Mouse (Mus musculus): ENCODE data around the gene Mllt3. TPM values are rescaled to one million over a fixed set of nuclear protein-coding genes. Genes with fewer than 3 reads are reported as not detected.
"Not testable (repeated sequence)": the region's sequence is repeated elsewhere in the genome, so short reads cannot be mapped to it uniquely, and the experiment has no call there.

Gene Mllt3
- total and polyA plus RNA-seq, 3 experiments, result 15.4 to 75.3 TPM; not detected in 1

DNA sequence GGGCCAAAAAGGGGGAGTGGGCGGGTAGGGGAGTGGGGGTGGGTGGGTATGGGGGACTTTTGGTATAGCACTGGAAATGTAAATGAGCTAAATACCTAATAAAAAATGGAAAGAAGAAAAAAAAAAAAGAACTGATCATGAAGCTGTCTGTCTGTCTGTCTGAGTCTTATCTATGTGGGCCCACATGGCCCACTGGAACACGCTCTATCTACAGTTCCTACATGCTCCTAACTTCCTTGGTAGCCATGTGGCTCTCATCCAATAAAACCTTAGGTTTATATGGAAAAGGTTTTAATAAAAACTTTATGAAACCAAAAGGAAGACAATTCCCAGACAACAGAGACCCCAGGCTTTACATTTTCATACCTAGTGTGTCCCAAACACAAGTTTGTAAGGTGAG, 68.3 kb downstream of the Mllt3 start:
- not testable (repeated sequence) for H3K9me3 ChIP-seq (replicated peaks; ENCODE audit: insufficient read depth, low read length); H3K9ac ChIP-seq (ENCODE audit: control insufficient read depth, low read depth, low read length, poor library complexity, severe bottlenecking); H3K27me3 ChIP-seq (ENCODE audit: control insufficient read depth in 1 of 2, insufficient read depth in 2 of 2, low read length in 2 of 2); H3K27ac ChIP-seq (ENCODE audit: control insufficient read depth, low read depth, low read length); H3K4me3 ChIP-seq (ENCODE audit: control insufficient read depth in 1 of 2, insufficient read depth in 1 of 2, low read depth in 2 of 2, low read length in 2 of 2); H3K79me2 ChIP-seq (ENCODE audit: control insufficient read depth, insufficient read depth, low read length, poor library complexity)
- TF ChIP-seq EP300 (IDR thresholded peaks at IDR 0.05; ENCODE audit: low read depth in 1 of 2, low read length in 2 of 2) (peak; percentile 69 to 81), MXI1 (IDR thresholded peaks at IDR 0.05; ENCODE audit: low read depth, low read length) (peak; percentile 64), MYC (IDR thresholded peaks at IDR 0.05; ENCODE audit: low read depth, low read length) (peak; percentile 88), ZNF384 (IDR thresholded peaks at IDR 0.05; ENCODE audit: low read depth, low read length) (peak; percentile 83), RCOR1 (IDR thresholded peaks at IDR 0.05; ENCODE audit: low read depth, low read length) (0 out of 2 replicates have a peak, but pooled peaks have one; percentile 34), MAX (IDR thresholded peaks at IDR 0.05; ENCODE audit: low read length) (peak; percentile 68), TCF12 (IDR thresholded peaks at IDR 0.05; ENCODE audit: low read depth, low read length) (peak; percentile 67), GATA1 (IDR thresholded peaks at IDR 0.05; ENCODE audit: low read depth, low read length) (peak; percentile 84), ETS1 (IDR thresholded peaks at IDR 0.05; ENCODE audit: low read depth, low read length) (peak; percentile 51), TAL1 (IDR thresholded peaks at IDR 0.05; ENCODE audit: low read length) (peak; percentile 63)
- Histone ChIP-seq H3K4me1 (ENCODE audit: control insufficient read depth in 1 of 2, insufficient read depth in 2 of 2, low read length in 2 of 2) (peaks cover 7 to 12% of the 10 kb centered on the region in 2 experiments), H3K36me3 (ENCODE audit: control insufficient read depth in 1 of 2, insufficient read depth in 2 of 2, low read length in 2 of 2) (peaks cover 0 to 18% of the 10 kb centered on the region in 2 experiments; a peak in 2 of 4 replicates)
- peak; percentile 55 for DNase-seq (ENCODE audit: low read depth, low spot score)

DNA sequence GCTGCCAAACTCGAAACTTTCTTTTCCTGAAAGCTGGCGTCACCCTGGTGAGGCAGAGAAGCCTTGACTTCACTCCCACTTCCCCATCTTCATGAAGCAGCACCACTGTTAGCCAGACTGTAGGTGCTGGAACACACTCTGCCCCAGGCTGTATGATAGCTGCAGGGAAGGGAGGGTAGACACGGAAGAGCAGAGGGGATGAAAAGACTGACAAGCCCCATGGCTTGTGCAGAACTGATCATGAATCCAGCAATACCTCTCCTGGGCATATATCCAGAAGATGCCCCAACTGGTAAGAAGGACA, 69.4 kb downstream of the Mllt3 start:
- TF ChIP-seq ZMIZ1 (IDR thresholded peaks at IDR 0.05; ENCODE audit: low read depth, low read length), result no peak
- no peak for TF ChIP-seq MAZ (IDR thresholded peaks at IDR 0.05; ENCODE audit: low read depth, low read length)
- TF ChIP-seq NELFE (IDR thresholded peaks at IDR 0.05; ENCODE audit: low read depth, low read length), result no peak
- TF ChIP-seq USF2 (IDR thresholded peaks at IDR 0.05; ENCODE audit: borderline replicate concordance in 1 of 2, insufficient read depth in 1 of 2, low read depth in 1 of 2, low read length in 2 of 2), result no peak
- no peak for TF ChIP-seq POLR2AphosphoS2 (IDR thresholded peaks at IDR 0.05; ENCODE audit: low read length)
- no peak for TF ChIP-seq MAX (IDR thresholded peaks at IDR 0.05; ENCODE audit: low read length)
- TF ChIP-seq RCOR1 (IDR thresholded peaks at IDR 0.05; ENCODE audit: low read depth, low read length), result no peak
- no peak for TF ChIP-seq MEF2A (IDR thresholded peaks at IDR 0.05; ENCODE audit: extremely low read depth, insufficient replicate concordance, low read depth, low read length, poor library complexity, severe bottlenecking)
- no peak for TF ChIP-seq E2F4 (IDR thresholded peaks at IDR 0.05; ENCODE audit: borderline replicate concordance, low read depth, low read length)
- no peak for TF ChIP-seq EP300 (IDR thresholded peaks at IDR 0.05; ENCODE audit: low read depth in 1 of 2, low read length in 2 of 2)
- TF ChIP-seq MYB (IDR thresholded peaks at IDR 0.05; ENCODE audit: low read depth, low read length), result no peak
- no peak for TF ChIP-seq CHD2 (IDR thresholded peaks at IDR 0.05; ENCODE audit: low read length)
- no peak for TF ChIP-seq CTCF (IDR thresholded peaks at IDR 0.05 in 2 of 3, conservative IDR thresholded peaks at IDR 0.05 in 1 of 3; ENCODE audit: control insufficient read depth in 1 of 3, insufficient read depth in 1 of 3, low read depth in 2 of 3, low read length in 3 of 3, poor library complexity in 1 of 3, severe bottlenecking in 1 of 3)
- DNase-seq (ENCODE audit: low read depth, low spot score), result peak; percentile 21
- Histone ChIP-seq H3K79me2 (ENCODE audit: control insufficient read depth, insufficient read depth, low read length, poor library complexity) (no peaks in the 10 kb centered on the region; the same call in 1 of the 2 replicates), H3K4me3 (ENCODE audit: control insufficient read depth in 1 of 2, insufficient read depth in 1 of 2, low read depth in 2 of 2, low read length in 2 of 2) (no peak overlapping the region), H3K9me3 (replicated peaks; ENCODE audit: insufficient read depth, low read length) (no peaks in the 10 kb centered on the region), H3K27ac (ENCODE audit: control insufficient read depth, low read depth, low read length) (no peak overlapping the region), H3K9ac (ENCODE audit: control insufficient read depth, low read depth, low read length, poor library complexity, severe bottlenecking) (no peak overlapping the region), H3K4me1 (ENCODE audit: control insufficient read depth in 1 of 2, insufficient read depth in 2 of 2, low read length in 2 of 2) (peaks cover 7 to 12% of the 10 kb centered on the region in 2 experiments), H3K27me3 (ENCODE audit: control insufficient read depth in 1 of 2, insufficient read depth in 2 of 2, low read length in 2 of 2) (no peaks in the 10 kb centered on the region), H3K36me3 (ENCODE audit: control insufficient read depth in 1 of 2, insufficient read depth in 2 of 2, low read length in 2 of 2) (peaks cover 0 to 18% of the 10 kb centered on the region in 2 experiments; a peak in 2 of 4 replicates)

Measured in MEL (cell line).